In genomic region chr2:35840956-35841816, GRCm38 (mm10) we compare ENCODE assay signal across 8 mouse cellular contexts.
DNase-seq lines count a peak whose midpoint lies in the region; ATAC-seq and TF ChIP-seq lines count a peak whose summit lies in the region.

No protein-coding gene starts in this region.

- H3K79me2 ChIP-seq in CH12.LX (replicated peaks; ENCODE audit: control insufficient read depth, extremely low read depth, insufficient read depth, poor library complexity, severe bottlenecking), result no peaks in the 10 kb centered on the region

- WGBS in liver, embryonic 11.5 days, result 38% methylated on average over 14 of the region's 14 CpGs
- WGBS in spleen, adult 2 months, result 22% methylated on average over 14 of the region's 14 CpGs
- 16% methylated on average over 14 of the region's 14 CpGs for WGBS in midbrain, embryonic 13.5 days

- no peak for TF ChIP-seq CTCF in CH12.LX (conservative IDR thresholded peaks at IDR 0.05 in 1 of 2, IDR thresholded peaks at IDR 0.05 in 1 of 2; ENCODE audit: low read depth in 2 of 2, low read length in 2 of 2)
- no peak for TF ChIP-seq CTCF in spleen, adult 2 months (IDR thresholded peaks at IDR 0.05; ENCODE audit: extremely low read depth, insufficient read depth, insufficient read length, insufficient replicate concordance)

- peak overlapping the region; percentile 59 for H3K4me2 ChIP-seq in CH12.LX (ENCODE audit: insufficient read depth, low read depth, poor library complexity, severe bottlenecking)
- peak overlapping the region; percentile 8; the same call in 1 of the 2 replicates for H3K4me2 ChIP-seq in liver, embryonic 11.5 days
- H3K4me2 ChIP-seq in midbrain, embryonic 13.5 days (replicated peaks), result no peak overlapping the region

- dilution Hi-C loops in CH12.LX (cut with MboI; ENCODE audit: extremely low pct_ligation_motif_present, extremely low pct_unique_long_range_greater_than_20kb, low sequenced_read_pairs), result no loop called here

- H3K9ac ChIP-seq in CH12.LX (ENCODE audit: insufficient read depth, low read depth), result peak overlapping the region; percentile 34; the same call in 1 of the 2 replicates
- H3K9ac ChIP-seq in liver, embryonic 11.5 days (ENCODE audit: low read depth, low read length), result no peak overlapping the region
- H3K9ac ChIP-seq in midbrain, embryonic 13.5 days (replicated peaks), result no peak overlapping the region

- H3K9me3 ChIP-seq in CH12.LX (replicated peaks; ENCODE audit: low read length), result peaks cover 14% of the 10 kb centered on the region
- H3K9me3 ChIP-seq in liver, embryonic 11.5 days (ENCODE audit: control insufficient read depth, low read length), result peaks cover 8% of the 10 kb centered on the region
- H3K9me3 ChIP-seq in midbrain, embryonic 13.5 days, result no peaks in the 10 kb centered on the region

- DNase-seq in adrenal gland, adult (ENCODE audit: inconsistent age in 2 of 2, low spot score in 1 of 2), result peak; percentile 36 to 68
- DNase-seq in adrenal gland, postnatal 4 days (ENCODE audit: low spot score in 2 of 2), result no peak
- peak; percentile 86 for DNase-seq in CH12.LX (ENCODE audit: extremely low read depth)
- DNase-seq in forelimb bud, embryonic 11.5 days (ENCODE audit: low read depth, low spot score), result peak; percentile 63
- DNase-seq in liver, embryonic 11.5 days (ENCODE audit: low spot score), result no peak
- DNase-seq in spleen, adult 2 months (ENCODE audit: low read depth in 1 of 2, low spot score in 2 of 2), result peak; percentile 65 to 70

- peaks cover 8 to 49% of the 10 kb centered on the region in 2 experiments for H3K4me1 ChIP-seq in CH12.LX (ENCODE audit: control insufficient read depth in 1 of 2, insufficient read depth in 2 of 2)
- peaks cover 13% of the 10 kb centered on the region for H3K4me1 ChIP-seq in liver, embryonic 11.5 days (replicated peaks; ENCODE audit: control insufficient read depth, insufficient read depth, low read length)
- H3K4me1 ChIP-seq in spleen, adult 2 months (ENCODE audit: control insufficient read depth, insufficient read depth, insufficient read length), result no peaks in the 10 kb centered on the region; the same call in 1 of the 2 replicates
- H3K4me1 ChIP-seq in midbrain, embryonic 13.5 days (replicated peaks), result peaks cover 36% of the 10 kb centered on the region

- in situ Hi-C loops in CH12.LX (cut with MboI; ENCODE audit: low pct_ligation_motif_present, low pct_unique_long_range_greater_than_20kb, low sequenced_read_pairs), result no loop called here

- peak; percentile 70 for TF ChIP-seq EP300 in CH12.LX (IDR thresholded peaks at IDR 0.05; ENCODE audit: low read length)

- no peak; the same call in 1 of the 2 replicates for TF ChIP-seq RAD21 in CH12.LX (IDR thresholded peaks at IDR 0.05; ENCODE audit: low read depth, low read length)

- peak; percentile 33; the same call in 1 of the 2 replicates for TF ChIP-seq POLR2A in CH12.LX (IDR thresholded peaks at IDR 0.05; ENCODE audit: low read depth, low read length)
- no peak for TF ChIP-seq POLR2A in spleen, adult 2 months (IDR thresholded peaks at IDR 0.05; ENCODE audit: low read depth, low read length)

- no peaks in the 10 kb centered on the region for H3K36me3 ChIP-seq in CH12.LX (replicated peaks in 1 of 2; ENCODE audit: control insufficient read depth in 1 of 2, insufficient read depth in 1 of 2, low read length in 1 of 2)
- no peaks in the 10 kb centered on the region for H3K36me3 ChIP-seq in liver, embryonic 11.5 days (ENCODE audit: control insufficient read depth, insufficient read depth, low read length)
- H3K36me3 ChIP-seq in spleen, adult 2 months (ENCODE audit: control insufficient read depth, insufficient read depth, low read length), result no peaks in the 10 kb centered on the region
- no peaks in the 10 kb centered on the region for H3K36me3 ChIP-seq in midbrain, embryonic 13.5 days

- H3K4me3 ChIP-seq in CH12.LX (replicated peaks in 1 of 3; ENCODE audit: low read depth in 2 of 3, low read length in 2 of 3, poor library complexity in 1 of 3), result peak overlapping the region in 1 of 3 experiments; percentile 29
- H3K4me3 ChIP-seq in liver, embryonic 11.5 days (ENCODE audit: low read depth, low read length), result no peak overlapping the region
- H3K4me3 ChIP-seq in spleen, adult 2 months (ENCODE audit: extremely low read depth, insufficient read depth, insufficient read length), result no peak overlapping the region
- H3K4me3 ChIP-seq in midbrain, embryonic 13.5 days (replicated peaks), result no peak overlapping the region

- peak overlapping the region; percentile 53 for H3K27ac ChIP-seq in CH12.LX (ENCODE audit: insufficient read depth, low read depth)
- no peak overlapping the region for H3K27ac ChIP-seq in liver, embryonic 11.5 days (ENCODE audit: low read depth, low read length)
- H3K27ac ChIP-seq in spleen, adult 2 months (ENCODE audit: insufficient read depth, low read length), result no peak overlapping the region
- H3K27ac ChIP-seq in midbrain, embryonic 13.5 days, result no peak overlapping the region

- ATAC-seq in liver, embryonic 11.5 days (replicated peaks; ENCODE audit: low FRiP score), result no peak; the same call in 1 of the 2 replicates
- no peak for ATAC-seq in midbrain, embryonic 13.5 days
- ATAC-seq in activated CD4-positive, CD25-positive, alpha-beta regulatory T cell, adult 4 months, result no peak

- no peaks in the 10 kb centered on the region for H3K27me3 ChIP-seq in CH12.LX (replicated peaks)
- H3K27me3 ChIP-seq in liver, embryonic 11.5 days (replicated peaks; ENCODE audit: control insufficient read depth, insufficient read depth, low read length), result no peaks in the 10 kb centered on the region
- H3K27me3 ChIP-seq in spleen, adult 2 months (ENCODE audit: control insufficient read depth, insufficient read depth, low read length), result no peaks in the 10 kb centered on the region
- H3K27me3 ChIP-seq in midbrain, embryonic 13.5 days, result 0 out of 2 replicates have a peak, but pooled peaks cover 8% of the 10 kb centered on the region

TF ChIP-seq in CH12.LX, 34 proteins besides CTCF, POLR2A, EP300 and RAD21:
- TF ChIP-seq JUN (IDR thresholded peaks at IDR 0.05; ENCODE audit: insufficient read depth, low read depth, low read length) (peak; percentile 23; the same call in 1 of the 2 replicates), MEF2A (IDR thresholded peaks at IDR 0.05; ENCODE audit: borderline replicate concordance, low read depth, low read length) (peak; percentile 52), MAX (IDR thresholded peaks at IDR 0.05; ENCODE audit: low read length) (no peak), BHLHE40 (IDR thresholded peaks at IDR 0.05; ENCODE audit: low read depth, low read length) (peak; percentile 77), ZC3H11A (IDR thresholded peaks at IDR 0.05; ENCODE audit: low read depth, low read length) (no peak), TBP (conservative IDR thresholded peaks at IDR 0.05; ENCODE audit: low read depth, low read length) (no peak), MXI1 (IDR thresholded peaks at IDR 0.05; ENCODE audit: low read depth, low read length) (0 out of 2 replicates have a peak, but pooled peaks have one; percentile 28), NRF1 (IDR thresholded peaks at IDR 0.05; ENCODE audit: low read depth, low read length) (no peak), ZNF384 (IDR thresholded peaks at IDR 0.05; ENCODE audit: low read depth, low read length) (peak; percentile 73; the same call in 1 of the 2 replicates), GABPA (IDR thresholded peaks at IDR 0.05; ENCODE audit: insufficient replicate concordance, low read depth, low read length) (no peak), ETS1 (conservative IDR thresholded peaks at IDR 0.05; ENCODE audit: low read depth, low read length) (peak; percentile 81), JUND (conservative IDR thresholded peaks at IDR 0.05; ENCODE audit: low read depth, low read length) (0 out of 2 replicates have a peak, but pooled peaks have one; percentile 32), IRF4 (IDR thresholded peaks at IDR 0.05; ENCODE audit: low read depth, low read length) (peak; percentile 71), NELFE (IDR thresholded peaks at IDR 0.05; ENCODE audit: low read depth, low read length) (no peak), TCF12 (IDR thresholded peaks at IDR 0.05; ENCODE audit: low read depth, low read length) (peak; percentile 73; the same call in 1 of the 2 replicates), SIN3A (IDR thresholded peaks at IDR 0.05; ENCODE audit: low read length) (no peak), ELF1 (IDR thresholded peaks at IDR 0.05; ENCODE audit: low read depth, low read length) (peak; percentile 78), USF2 (conservative IDR thresholded peaks at IDR 0.05; ENCODE audit: low read depth, low read length) (no peak), HCFC1 (IDR thresholded peaks at IDR 0.05; ENCODE audit: low read depth, low read length) (peak; percentile 53), CHD2 (IDR thresholded peaks at IDR 0.05; ENCODE audit: low read length) (peak; percentile 75)
TF ChIP-seq in CH12.LX: peak in this region for 12.

Comparison
In these comparisons a context has a peak if more than half of its experiments do, and no peak if none do; other contexts are left out.
1. DNase-seq: peak in adrenal gland, adult (2 of 2), CH12.LX (single experiment), forelimb bud, embryonic 11.5 days (single experiment) and spleen, adult 2 months (2 of 2); none in adrenal gland, postnatal 4 days (0 of 2) and liver, embryonic 11.5 days (single experiment).